Mouse (Mus musculus) heart, adult 18-20 months (tissue): ENCODE results near the gene 1700057G04Rik. TPM values are rescaled to one million over a fixed set of nuclear protein-coding genes. Genes with fewer than 3 reads are reported as not detected.
A peak's percentile ranks its signal among the peaks of the same experiment; 100 is the strongest.
"Not testable (repeated sequence)": the region's sequence is repeated elsewhere in the genome, so short reads cannot be mapped to it uniquely, and the experiment has no call there.

Experiments
- DNase-seq, 2 experiments: peaks; one replicate each; pipeline ENCODE4 v3.0.0; 2021 to 2022; ENCODE audit warnings: mixed read lengths in 1 of 2
- total RNA-seq, 2 experiments: library from RNA; stranded (reverse); gene quantifications; 2 replicates each; pipeline ENCODE4 v1.2.3; 2021

1700057G04Rik gene
- total RNA-seq, 2 experiments from 2014 or later: not detected

DNA sequence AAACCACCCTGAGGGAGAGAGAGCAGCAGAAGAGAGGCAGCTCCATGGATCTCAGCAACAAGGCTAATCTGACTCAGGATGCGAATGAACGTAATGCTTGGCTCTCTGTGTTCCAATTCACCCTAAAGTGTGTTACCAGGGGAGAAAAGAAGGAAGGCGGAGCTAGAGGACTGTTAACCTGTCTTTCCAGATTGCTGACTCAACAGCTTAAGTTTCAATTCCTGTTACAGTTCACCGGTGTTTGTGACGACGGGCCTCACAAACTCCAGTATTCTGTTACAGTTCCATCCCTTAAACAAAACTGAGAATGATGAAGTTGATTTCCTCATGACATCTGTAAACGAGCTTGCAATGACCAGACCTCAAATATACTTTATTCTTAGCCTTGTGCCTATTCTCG, 4.1 kb upstream of the 1700057G04Rik start:
- DNase-seq: no peak

DNA sequence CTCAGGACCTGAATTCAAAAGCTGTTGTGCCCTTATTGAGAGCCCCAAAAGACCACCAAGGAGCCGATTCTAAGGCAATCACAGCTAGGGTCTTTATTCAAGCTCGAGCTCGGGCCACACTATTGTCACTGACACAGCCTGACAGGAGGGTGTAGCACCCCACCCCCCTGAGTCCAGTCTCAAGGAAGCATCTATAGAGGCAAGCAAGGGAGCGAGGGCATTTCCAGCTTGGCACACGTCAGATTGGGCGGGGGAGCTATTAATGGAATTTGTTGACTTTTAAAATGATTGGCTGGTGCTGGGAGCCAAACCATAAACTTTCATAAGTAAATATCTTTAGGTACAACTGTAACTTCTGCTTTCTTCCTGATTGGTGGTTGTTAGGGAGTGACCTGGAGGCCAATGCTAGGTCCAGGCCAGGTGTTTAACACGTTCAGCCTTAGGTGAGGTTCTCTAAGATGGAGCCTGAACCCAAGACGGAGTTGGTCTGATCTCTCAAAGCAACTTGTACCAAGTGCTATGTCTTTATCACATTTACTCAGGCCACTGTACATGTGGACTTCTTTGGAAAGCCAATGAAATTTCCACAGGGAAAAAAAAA, 3.5 kb upstream of the 1700057G04Rik start:
- no peak for DNase-seq

DNA sequence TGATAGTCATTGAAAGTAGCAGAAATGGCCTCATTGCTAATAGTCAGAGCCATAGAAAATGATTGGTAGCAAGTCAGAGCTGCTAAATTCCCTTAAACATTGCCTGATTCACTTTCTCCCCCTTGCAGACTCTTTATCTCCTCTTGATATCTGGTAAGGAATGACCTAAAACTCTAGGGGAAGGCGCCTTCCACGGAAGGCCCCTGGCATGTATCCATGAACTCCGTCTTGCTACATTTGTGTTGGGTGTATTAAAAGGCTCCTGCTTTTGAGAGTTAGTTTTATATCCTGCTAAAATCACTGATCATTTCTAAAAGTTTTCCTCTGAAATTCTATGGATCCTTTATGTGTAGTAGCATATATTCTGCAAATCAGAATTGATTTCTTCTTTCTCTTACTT, 7.6 kb downstream of the 1700057G04Rik start:
- no peak for DNase-seq

DNA sequence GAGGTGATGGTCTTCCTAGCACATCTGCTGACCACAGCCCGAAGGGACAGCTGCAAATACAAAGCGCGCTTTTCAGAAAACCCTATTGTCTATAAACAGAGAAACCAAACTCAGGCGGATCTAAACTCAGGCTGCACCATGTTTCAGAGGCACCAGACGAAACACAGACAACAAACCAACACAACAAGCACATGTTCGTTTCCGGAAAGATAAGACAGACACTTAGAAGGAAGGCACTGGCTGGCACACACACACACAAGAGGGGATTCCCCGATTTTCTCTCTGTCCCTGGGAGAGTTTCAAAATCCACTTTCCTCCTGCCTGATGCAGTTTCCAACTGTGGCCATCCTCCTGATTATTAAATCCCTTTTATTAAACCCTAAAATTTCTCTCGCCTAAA, 16.8 kb downstream of the 1700057G04Rik start:
- not testable (repeated sequence) for DNase-seq

DNA sequence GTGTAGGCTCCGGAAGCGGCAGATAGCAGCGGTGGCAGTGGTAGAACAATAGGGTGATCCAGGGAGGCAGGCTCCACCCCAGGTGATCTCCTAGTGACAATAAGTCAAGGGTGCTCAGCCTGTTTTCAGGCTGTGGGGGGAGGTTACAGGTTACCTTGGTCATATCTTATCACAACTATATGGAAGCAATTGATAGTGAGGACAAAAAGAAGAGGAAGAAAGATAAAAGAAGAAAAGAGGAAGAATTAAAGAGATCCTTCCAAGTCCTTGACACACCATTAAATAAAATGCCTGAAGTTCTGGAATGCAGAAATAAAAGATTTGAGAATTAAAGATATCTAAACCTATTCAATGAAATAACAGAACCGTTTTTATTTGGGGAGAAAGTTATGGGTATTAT, 17.6 kb downstream of the 1700057G04Rik start:
- no peak for DNase-seq

DNA sequence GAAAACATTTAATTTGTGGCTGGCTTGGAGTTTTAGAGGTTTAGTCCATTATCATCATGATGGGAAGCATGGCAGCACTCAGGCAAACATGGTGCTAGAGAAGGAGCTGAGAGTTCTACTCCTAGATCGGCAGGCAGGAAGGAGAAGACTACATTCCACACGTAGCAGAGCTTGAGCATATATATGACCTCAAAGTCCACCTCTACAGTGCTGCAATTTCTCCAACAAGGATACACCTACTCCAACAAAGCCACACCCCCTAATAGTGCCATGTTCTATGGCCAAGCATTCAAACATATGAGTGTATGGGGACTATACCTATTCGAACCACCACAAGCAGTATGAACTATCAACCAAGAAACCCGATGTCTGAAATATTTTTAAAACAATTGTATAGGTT, 22.2 kb downstream of the 1700057G04Rik start:
- DNase-seq: no peak

DNA sequence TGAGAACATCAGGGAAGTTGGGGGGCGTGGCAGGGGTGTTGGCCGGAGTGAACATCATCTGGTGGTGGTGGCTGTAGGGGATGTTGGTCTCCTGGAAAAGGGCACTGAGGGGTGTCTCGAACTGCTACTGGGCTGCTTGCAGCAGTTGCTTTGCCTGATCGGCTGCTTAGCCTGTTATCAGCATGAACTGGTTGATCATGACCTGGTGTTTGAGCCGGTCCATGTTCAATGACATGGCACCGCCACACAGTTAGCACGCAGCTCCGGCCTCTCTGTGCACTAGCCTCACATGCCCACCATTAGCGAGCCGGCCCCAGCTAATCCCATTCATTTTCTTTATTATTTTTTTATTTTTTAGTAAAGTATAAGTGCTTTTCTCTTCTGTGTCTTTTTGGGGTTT, 25.7 kb downstream of the 1700057G04Rik start:
- DNase-seq: no peak

DNA sequence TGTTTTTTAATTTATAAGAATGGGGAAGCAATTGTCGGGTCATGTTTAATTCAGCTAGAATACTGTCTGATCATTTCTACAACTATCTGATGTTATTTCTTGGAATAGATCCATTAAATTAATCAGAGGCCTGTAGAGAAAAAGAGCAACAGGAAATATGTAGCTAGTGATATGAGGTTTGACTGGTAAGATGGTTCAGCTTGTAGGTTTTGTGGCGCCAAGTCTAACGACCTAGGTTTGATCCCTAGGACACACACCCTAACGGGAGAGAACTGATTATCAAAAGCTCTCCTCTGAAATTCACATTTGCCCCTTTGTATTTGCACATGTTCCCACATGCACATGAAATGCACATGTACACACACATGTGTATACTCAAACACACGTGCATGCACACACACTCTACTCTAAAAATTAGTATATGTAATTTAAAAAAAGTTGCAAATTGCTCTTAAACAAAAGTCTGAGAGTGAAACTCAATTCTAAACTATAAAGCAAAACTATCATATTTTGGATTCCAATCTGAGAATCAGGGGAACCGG, 26.2 kb downstream of the 1700057G04Rik start:
- no peak for DNase-seq

DNA sequence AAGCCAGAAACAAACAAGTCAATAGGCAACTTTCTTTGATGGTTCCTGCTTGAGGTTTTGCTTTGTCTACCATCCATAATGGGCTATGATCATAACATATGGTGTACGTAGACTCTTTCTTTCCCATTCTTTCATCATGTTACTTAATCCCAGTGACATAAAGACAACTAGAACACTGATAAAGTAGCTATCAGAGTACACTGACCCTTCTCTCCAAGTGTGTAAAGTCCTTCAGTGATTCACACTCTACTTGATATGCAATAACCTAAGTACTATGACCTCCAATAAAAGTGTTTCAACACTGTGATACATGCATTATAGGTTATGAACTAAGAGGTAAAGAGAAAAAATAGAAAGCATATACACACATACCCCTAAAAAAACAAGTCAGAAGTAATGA, 27.9 kb downstream of the 1700057G04Rik start:
- no peak for DNase-seq

DNA sequence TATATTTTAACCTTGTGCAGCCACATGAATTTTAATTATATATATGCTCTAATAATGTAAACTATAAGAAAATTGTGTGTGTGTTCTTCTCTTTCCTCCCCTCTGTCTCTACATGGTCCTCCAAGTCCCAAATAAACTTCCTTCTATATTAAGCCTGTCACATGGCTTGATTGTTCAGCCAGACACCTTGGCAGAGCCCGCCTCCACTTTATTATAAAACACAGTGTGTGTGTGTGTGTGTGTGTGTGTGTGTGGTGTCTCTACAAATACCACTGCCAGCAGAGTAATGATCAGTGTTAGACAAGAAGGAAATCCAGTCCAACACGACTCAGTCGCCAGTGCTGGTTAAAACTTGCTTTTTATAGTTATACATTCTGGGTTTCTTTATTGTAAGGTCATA, 28.5 kb downstream of the 1700057G04Rik start:
- peak; percentile 59 to 60 for DNase-seq

DNA sequence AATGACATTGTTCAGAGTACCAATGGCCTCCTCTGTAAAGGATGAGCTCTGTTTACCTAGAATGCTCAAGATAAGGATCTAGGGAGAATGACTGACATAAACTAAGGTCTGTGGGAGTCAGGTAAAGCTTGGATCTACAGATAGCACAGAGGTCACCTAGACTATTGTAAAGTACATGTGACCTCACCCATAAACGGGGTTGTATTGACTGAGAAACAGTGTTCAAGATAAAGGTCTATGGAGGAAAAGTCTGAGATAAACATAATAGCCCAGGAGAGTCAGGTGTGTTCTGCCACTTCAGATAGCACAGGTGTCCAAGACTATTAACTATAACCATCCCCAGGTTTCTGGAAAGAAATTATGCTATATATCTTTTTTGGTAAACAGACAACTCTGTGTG, 29.8 kb downstream of the 1700057G04Rik start:
- no peak for DNase-seq

DNA sequence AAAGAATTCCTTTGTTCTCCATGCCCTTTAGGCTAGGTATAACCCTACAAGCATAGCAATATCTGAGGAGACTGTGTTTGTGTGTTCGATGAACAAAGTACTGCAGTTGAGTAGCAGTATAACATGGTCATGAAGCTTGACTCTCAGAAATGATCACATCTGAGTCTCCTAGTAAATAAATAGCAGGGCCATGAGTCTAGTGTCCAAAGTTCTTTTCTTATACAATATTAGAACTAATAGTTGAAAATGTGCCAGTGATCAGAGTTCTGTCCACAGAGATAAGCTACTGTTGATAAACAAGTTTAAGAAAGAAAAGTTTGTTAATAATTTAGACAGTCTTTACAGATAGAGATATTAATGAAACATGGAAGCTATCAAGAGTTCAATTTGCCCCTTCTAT, 42.7 kb downstream of the 1700057G04Rik start:
- DNase-seq: no peak

DNA sequence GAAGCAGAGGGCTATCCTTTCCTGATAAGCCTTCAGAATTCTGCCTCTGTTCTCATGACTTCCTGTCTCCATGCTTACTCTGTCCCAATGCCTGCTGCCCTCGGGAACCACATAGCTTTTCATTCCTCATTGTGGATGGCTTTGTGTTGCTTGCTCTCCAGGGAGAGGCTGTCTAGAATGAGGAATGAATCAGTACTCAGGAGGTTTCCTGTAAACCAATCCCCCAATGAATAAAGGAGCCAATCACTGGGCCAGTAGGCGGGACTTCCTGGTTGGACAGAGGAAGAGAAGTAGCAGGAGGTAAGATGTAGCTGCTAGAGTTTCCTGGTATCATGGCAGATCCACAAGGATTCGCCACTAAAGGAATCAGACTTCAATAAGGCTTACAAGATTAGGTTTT, 44.1 kb downstream of the 1700057G04Rik start:
- DNase-seq: peak in 1 of 2 experiments; percentile 13

DNA sequence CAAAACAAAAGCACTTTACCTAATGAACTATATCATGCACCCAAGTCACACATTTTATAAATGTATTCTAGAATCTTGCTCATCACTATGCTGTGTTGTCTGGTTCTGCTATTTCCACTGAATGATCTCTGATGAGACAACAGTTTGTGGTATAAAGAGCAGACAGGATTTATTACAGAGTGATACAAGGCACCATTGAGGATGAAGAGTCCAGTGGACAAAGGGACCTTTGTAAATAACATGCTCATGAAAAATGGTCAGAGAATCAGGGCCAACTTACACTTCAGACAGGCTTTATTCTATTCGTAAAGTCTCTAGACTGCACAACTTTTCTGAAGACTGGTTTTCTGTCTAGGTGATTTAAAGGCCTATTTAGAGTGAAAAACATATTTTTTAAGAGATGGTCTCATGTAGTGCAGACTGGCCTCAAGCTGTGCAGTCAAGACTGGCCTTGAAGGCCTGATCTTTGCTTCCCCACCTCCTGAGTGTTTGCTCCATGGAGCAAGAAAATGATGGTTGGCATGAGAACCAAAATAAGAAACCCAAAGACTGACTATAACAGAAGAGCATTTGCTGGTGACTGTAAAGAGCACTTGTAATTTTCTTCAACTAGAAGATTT, 51.6 kb downstream of the 1700057G04Rik start:
- no peak for DNase-seq

DNA sequence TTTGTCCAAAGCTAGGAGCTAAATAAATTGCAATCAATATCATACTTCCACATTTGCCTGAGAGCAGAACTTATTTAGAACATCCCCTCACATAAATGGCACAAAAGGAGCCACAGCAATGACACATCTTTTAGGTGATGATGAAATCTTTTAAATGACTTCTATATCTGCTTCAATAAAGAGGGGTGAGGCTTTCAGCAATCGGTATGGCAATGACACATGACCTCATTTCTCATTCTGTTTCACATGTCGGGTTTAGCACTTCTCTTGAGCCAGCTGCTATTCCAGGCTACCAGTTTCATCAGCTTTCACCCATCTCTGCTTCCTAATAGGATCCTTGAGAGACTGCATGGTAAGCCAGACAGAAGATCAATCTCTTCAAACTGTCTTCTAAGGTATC, 54.3 kb downstream of the 1700057G04Rik start:
- no peak for DNase-seq

DNA sequence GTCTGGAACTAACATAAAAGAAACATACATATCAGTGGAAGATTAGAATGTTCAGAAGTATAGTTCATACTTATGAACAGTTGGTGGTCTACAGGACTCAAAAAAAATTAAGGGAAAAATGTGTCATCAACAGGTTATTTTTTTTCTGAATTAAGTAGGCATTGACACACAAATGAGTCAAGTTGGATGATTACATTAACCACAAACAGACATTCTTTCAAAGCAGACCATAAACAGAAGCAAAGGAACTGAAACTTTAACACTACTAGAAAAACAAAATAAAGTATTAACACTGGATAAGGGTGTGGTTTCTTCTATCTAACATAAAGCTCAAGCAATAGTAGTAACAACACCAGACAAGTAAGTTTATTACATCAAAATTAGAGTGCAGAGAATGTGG, 59.7 kb downstream of the 1700057G04Rik start:
- no peak for DNase-seq

DNA sequence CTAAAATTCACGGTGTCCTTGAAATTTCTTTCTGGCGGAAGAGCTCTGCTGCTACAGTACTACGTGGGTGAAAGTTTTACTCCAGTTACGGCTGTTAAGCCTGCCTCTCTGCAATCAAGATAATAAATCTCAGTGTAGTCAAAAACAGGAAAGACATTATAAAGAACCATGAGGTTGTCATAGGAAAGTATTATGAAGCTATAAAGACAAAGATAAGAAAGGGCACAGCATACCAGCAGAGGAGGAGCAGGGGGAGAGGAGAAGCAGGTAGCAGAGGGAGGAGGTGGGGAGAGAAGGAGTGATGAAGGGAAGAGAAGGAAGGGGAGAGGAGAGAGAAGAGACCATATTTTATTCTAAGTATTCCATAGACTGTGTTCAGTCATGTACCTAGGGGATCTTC, 64.7 kb downstream of the 1700057G04Rik start:
- DNase-seq: no peak

DNA sequence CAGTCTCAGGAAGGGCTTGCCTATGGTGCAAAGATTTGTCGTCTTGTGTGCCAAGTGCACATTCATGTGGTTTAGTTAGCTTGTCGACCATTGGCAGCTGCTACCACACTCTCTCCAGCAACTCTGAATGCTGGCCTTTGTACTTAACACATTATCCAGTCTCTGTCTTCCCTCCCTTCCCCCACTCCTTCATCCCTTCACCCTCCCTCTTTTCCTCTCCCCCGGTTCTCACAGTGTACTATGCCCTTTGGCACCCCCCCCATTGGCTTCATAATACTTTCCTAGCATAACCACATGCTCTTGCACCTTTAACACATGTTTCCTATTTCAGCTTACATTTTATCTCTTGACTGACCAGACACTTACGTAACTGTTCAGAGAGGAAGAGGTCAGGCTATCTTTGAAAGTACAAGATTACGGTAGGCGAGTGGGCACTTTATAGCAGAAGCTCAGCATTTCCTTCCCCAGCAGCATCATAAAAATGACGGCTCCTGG, 65.6 kb downstream of the 1700057G04Rik start:
- peak; percentile 41 to 56 for DNase-seq

DNA sequence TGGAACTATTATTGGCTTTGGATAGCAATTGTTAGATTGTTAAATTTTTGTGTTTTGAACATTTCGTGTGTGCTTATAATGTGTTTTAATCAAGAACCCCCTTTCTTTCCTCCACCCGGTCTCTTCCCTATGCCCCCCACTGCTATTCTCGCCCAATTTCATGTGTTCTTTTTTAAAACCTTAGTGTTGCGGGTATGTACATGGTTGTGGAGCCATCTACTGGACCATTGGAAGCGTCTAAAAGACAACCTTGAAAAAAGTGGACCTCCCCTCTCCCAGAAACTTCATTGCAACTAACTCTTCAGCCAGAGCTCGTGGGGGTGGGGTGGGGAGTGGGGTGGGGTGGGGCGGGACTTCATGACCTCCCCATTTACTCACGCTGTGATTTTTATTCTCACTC, 66.2 kb downstream of the 1700057G04Rik start:
- DNase-seq: peak in 1 of 2 experiments; percentile 25

DNA sequence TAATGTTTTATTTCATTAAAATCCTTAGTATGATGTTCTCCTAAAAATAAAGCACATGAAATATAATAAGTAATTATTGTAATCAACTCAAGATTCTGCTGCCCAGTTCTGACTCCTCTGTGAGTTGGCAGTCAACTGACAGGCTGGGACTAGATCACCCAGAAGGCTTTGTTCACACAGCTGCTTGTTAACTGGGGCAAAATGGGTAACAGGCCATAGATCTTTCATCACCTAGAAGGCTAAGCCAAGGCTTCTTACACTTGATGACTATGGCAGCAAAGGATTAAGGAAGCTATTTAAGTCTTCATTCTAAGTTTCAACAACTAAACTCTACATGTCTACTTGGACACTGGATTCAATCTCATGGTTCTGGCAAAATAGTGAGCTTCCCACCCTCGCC, 68.8 kb downstream of the 1700057G04Rik start:
- DNase-seq: peak; percentile 44 to 54

DNA sequence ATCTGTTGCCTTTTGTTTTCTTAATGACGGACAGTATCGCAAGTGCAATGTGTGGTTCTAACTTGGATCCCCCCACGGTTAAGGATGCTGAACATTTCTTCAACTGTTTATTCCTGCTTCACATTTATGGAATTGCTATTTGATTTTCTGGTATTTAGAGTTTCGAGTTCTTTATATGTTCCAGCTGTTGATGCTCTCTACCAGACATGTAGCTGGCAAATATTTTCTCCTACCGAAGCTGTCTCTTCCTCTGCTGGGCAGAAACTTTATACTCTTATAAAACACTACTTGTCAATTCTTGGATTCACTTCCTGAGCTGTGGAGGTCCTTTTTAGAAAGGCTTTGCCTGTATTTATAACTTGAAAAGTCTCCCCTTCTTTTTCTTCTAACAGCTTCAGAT, 70.1 kb downstream of the 1700057G04Rik start:
- DNase-seq: no peak

DNA sequence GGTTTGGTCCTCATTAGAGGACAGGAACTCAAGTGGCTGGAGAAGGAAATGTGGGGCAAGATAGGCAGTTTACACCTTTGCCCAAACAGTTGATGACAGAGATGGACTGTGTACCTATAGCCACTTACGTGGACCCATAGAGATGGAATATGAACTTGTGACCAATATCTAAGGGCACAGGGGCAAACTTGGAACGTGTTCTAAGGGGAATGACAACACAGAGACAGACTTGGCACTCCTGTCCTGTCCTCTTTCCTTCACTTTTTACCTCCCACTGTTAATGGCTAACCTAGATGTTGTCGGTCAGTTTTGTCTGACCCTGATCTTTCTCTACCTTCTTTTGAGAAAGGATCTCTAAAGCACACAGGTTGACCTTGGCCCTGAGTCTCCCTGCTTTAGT, 74.2 kb downstream of the 1700057G04Rik start:
- no peak for DNase-seq

DNA sequence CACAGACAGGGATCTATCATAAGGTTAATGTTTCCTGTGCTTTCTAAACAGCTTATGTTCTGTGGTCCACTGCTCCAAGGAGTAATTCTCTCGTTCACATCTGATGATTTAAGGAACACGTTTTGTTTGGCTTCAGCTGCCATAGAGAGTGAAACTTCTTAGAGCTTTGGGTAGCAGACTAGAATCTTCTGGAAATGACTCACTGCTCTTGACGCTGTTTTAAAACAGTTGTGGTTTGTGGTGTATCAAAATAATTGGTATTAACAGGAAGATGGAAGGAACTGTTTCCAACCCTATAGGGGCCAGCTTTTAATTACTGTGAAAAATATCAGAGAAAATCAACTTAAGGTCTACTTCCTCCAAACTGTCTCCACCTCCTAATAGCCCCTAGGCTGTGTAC, 75.2 kb downstream of the 1700057G04Rik start:
- DNase-seq: no peak

DNA sequence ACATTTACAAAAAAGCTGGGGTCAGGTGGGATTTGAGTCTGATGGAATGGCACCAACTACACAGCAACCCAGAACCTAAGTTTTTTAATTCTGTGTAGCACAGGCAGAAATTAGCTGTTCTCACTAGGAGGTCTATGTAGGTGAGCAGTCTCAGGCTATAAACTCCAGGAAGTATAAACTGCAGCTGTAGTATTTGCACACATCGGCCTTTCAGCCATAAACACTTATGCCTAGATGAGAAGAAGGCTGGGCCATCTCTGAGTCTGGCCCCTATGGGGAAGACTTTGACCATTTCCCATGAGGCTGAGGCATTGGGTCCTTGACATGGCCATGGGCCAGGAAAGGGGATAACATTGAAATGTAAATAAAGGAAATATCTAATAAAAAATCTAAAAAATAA, 76.7 kb downstream of the 1700057G04Rik start:
- DNase-seq: no peak
